Mouse (Mus musculus): ENCODE data around the gene Rflna. TPM values are rescaled to one million over a fixed set of nuclear protein-coding genes. Genes with fewer than 3 reads are reported as not detected.

Gene Rflna
- polyA plus RNA-seq, 1 experiment from 2014 or later = 7.0 TPM

- peaks cover 90% of the 10 kb centered on the region for H3K36me3 ChIP-seq
These were observed 37.1 kb downstream of the Rflna start for GRCm38 (mm10) chr5:125040128-125040584.

GRCm38 (mm10) chr5:125041578-125041977, 38.6 kb downstream of the Rflna start:
- 90% methylated on average over 9 of the region's 9 CpGs for WGBS
- peaks cover 89% of the 10 kb centered on the region for H3K36me3 ChIP-seq

More at GRCm38 (mm10) chr5:125040128-125040584, 37.1 kb downstream of the Rflna start:
- 53% methylated on average over 5 of the region's 5 CpGs for WGBS
- peaks cover 37% of the 10 kb centered on the region for H3K4me1 ChIP-seq (replicated peaks)
- peak overlapping the region; percentile 13; the same call in 1 of the 2 replicates for H3K27ac ChIP-seq (replicated peaks)
- no peaks in the 10 kb centered on the region for H3K27me3 ChIP-seq
- no peak overlapping the region for H3K9ac ChIP-seq
- ATAC-seq (ENCODE audit: low read depth) = no peak
- H3K4me3 ChIP-seq = no peak overlapping the region
- no peak overlapping the region for H3K4me2 ChIP-seq
- H3K9me3 ChIP-seq = no peaks in the 10 kb centered on the region

GRCm38 (mm10) chr5:125043448-125043847, 40.4 kb downstream of the Rflna start:
- 80% methylated on average over 6 of the region's 6 CpGs for WGBS
- H3K36me3 ChIP-seq = peaks cover 89% of the 10 kb centered on the region
- H3K4me1 ChIP-seq (replicated peaks) = peaks cover 58% of the 10 kb centered on the region
- H3K4me2 ChIP-seq = no peak overlapping the region
- no peaks in the 10 kb centered on the region for H3K27me3 ChIP-seq
- ATAC-seq (ENCODE audit: low read depth) = no peak
- peak overlapping the region; percentile 28; the same call in 1 of the 2 replicates for H3K27ac ChIP-seq (replicated peaks)
- H3K9ac ChIP-seq = 0 out of 2 replicates have a peak overlapping the region, but pooled peaks have one; percentile 26
- H3K4me3 ChIP-seq = no peak overlapping the region
- no peaks in the 10 kb centered on the region for H3K9me3 ChIP-seq

More at GRCm38 (mm10) chr5:125041578-125041977, 38.6 kb downstream of the Rflna start:
- H3K4me1 ChIP-seq (replicated peaks) = peaks cover 50% of the 10 kb centered on the region
- H3K27me3 ChIP-seq = no peaks in the 10 kb centered on the region
- no peaks in the 10 kb centered on the region for H3K9me3 ChIP-seq
- no peak overlapping the region for H3K4me3 ChIP-seq
- H3K9ac ChIP-seq = no peak overlapping the region
- no peak for ATAC-seq (ENCODE audit: low read depth)
- H3K27ac ChIP-seq (replicated peaks) = no peak overlapping the region
- no peak overlapping the region for H3K4me2 ChIP-seq

- no peaks in the 10 kb centered on the region for H3K27me3 ChIP-seq
- H3K36me3 ChIP-seq = peaks cover 89% of the 10 kb centered on the region
- H3K9me3 ChIP-seq = no peaks in the 10 kb centered on the region
- H3K4me1 ChIP-seq (replicated peaks) = peaks cover 56% of the 10 kb centered on the region
- no peak overlapping the region for H3K9ac ChIP-seq
- H3K4me3 ChIP-seq = no peak overlapping the region
- H3K27ac ChIP-seq (replicated peaks) = peak overlapping the region; percentile 28
- no peak for ATAC-seq (ENCODE audit: low read depth)
- WGBS = 9% methylated on average over 5 of the region's 5 CpGs
- H3K4me2 ChIP-seq = no peak overlapping the region
These were observed 42.2 kb downstream of the Rflna start for GRCm38 (mm10) chr5:125045202-125045601.

- Histone ChIP-seq H3K27ac (replicated peaks) (peak overlapping the region; percentile 46; the same call in 1 of the 2 replicates), H3K4me1 (replicated peaks) (peaks cover 48% of the 10 kb centered on the region), H3K4me2 (no peak overlapping the region), H3K4me3 (no peak overlapping the region), H3K9ac (no peak overlapping the region), H3K27me3 (no peaks in the 10 kb centered on the region), H3K9me3 (no peaks in the 10 kb centered on the region), H3K36me3 (peaks cover 90% of the 10 kb centered on the region)
- WGBS = 66% methylated on average over 5 of the region's 5 CpGs
- ATAC-seq (ENCODE audit: low read depth) = no peak
These were observed 43.4 kb downstream of the Rflna start for GRCm38 (mm10) chr5:125046436-125046835.

GRCm38 (mm10) chr5:125049481-125049880, 46.5 kb downstream of the Rflna start:
- Histone ChIP-seq H3K27me3 (no peaks in the 10 kb centered on the region), H3K4me3 (no peak overlapping the region), H3K4me1 (replicated peaks) (peaks cover 47% of the 10 kb centered on the region), H3K9me3 (no peaks in the 10 kb centered on the region), H3K9ac (no peak overlapping the region), H3K36me3 (peaks cover 78% of the 10 kb centered on the region), H3K27ac (replicated peaks) (no peak overlapping the region), H3K4me2 (no peak overlapping the region)
- WGBS = 91% methylated on average over 4 of the region's 4 CpGs
- no peak for ATAC-seq (ENCODE audit: low read depth)

- Histone ChIP-seq H3K4me3 (no peak overlapping the region), H3K9ac (no peak overlapping the region), H3K27me3 (no peaks in the 10 kb centered on the region), H3K36me3 (peaks cover 62% of the 10 kb centered on the region), H3K9me3 (no peaks in the 10 kb centered on the region), H3K4me2 (no peak overlapping the region), H3K4me1 (replicated peaks) (peaks cover 50% of the 10 kb centered on the region), H3K27ac (replicated peaks) (0 out of 2 replicates have a peak overlapping the region, but pooled peaks have one; percentile 10)
- ATAC-seq (ENCODE audit: low read depth) = no peak
- WGBS = 86% methylated on average over 10 of the region's 10 CpGs
These were observed 49.2 kb downstream of the Rflna start for GRCm38 (mm10) chr5:125052237-125052602.

- peaks cover 55% of the 10 kb centered on the region for H3K4me1 ChIP-seq (replicated peaks)
- peak overlapping the region; percentile 10; the same call in 1 of the 2 replicates for H3K27ac ChIP-seq (replicated peaks)
- WGBS = 74% methylated on average over 23 of the region's 23 CpGs
- peaks cover 55% of the 10 kb centered on the region for H3K36me3 ChIP-seq
- H3K9ac ChIP-seq = 0 out of 2 replicates have a peak overlapping the region, but pooled peaks have one; percentile 36
- H3K4me3 ChIP-seq = no peak overlapping the region
- no peak for ATAC-seq (ENCODE audit: low read depth)
- H3K9me3 ChIP-seq = no peaks in the 10 kb centered on the region
- H3K27me3 ChIP-seq = no peaks in the 10 kb centered on the region
- no peak overlapping the region for H3K4me2 ChIP-seq
These were observed 49.8 kb downstream of the Rflna start for GRCm38 (mm10) chr5:125052603-125053488.

- Histone ChIP-seq H3K27me3 (no peaks in the 10 kb centered on the region), H3K4me3 (no peak overlapping the region), H3K9me3 (no peaks in the 10 kb centered on the region), H3K9ac (0 out of 2 replicates have a peak overlapping the region, but pooled peaks have one; percentile 36), H3K36me3 (peaks cover 47% of the 10 kb centered on the region), H3K4me1 (replicated peaks) (peaks cover 63% of the 10 kb centered on the region), H3K4me2 (no peak overlapping the region), H3K27ac (replicated peaks) (no peak overlapping the region)
- no peak for ATAC-seq (ENCODE audit: low read depth)
- 94% methylated on average over 7 of the region's 7 CpGs for WGBS
These were observed 50.6 kb downstream of the Rflna start for GRCm38 (mm10) chr5:125053661-125054060.

- 36% methylated on average over 8 of the region's 8 CpGs for WGBS
- no peaks in the 10 kb centered on the region for H3K9me3 ChIP-seq
- H3K4me2 ChIP-seq = peak overlapping the region; percentile 59
- no peaks in the 10 kb centered on the region for H3K27me3 ChIP-seq
- peaks cover 85% of the 10 kb centered on the region for H3K4me1 ChIP-seq (replicated peaks)
- ATAC-seq (ENCODE audit: low read depth) = no peak
- peak overlapping the region; percentile 72; the same call in 1 of the 2 replicates for H3K9ac ChIP-seq
- peaks cover 28% of the 10 kb centered on the region for H3K36me3 ChIP-seq
- peak overlapping the region; percentile 86; the same call in 1 of the 2 replicates for H3K27ac ChIP-seq (replicated peaks)
- H3K4me3 ChIP-seq = 0 out of 2 replicates have a peak overlapping the region, but pooled peaks have one; percentile 1
These were observed 52.9 kb downstream of the Rflna start for GRCm38 (mm10) chr5:125055901-125056300.

GRCm38 (mm10) chr5:125056331-125056695, 53.3 kb downstream of the Rflna start:
- peaks cover 87% of the 10 kb centered on the region for H3K4me1 ChIP-seq (replicated peaks)
- H3K9me3 ChIP-seq = no peaks in the 10 kb centered on the region
- peaks cover 24% of the 10 kb centered on the region for H3K36me3 ChIP-seq
- ATAC-seq (ENCODE audit: low read depth) = no peak
- H3K4me3 ChIP-seq = 0 out of 2 replicates have a peak overlapping the region, but pooled peaks have one; percentile 1
- peak overlapping the region; percentile 59 for H3K4me2 ChIP-seq
- H3K27ac ChIP-seq (replicated peaks) = peak overlapping the region; percentile 86
- 5% methylated on average over 6 of the region's 6 CpGs for WGBS
- H3K27me3 ChIP-seq = no peaks in the 10 kb centered on the region
- peak overlapping the region; percentile 72; the same call in 1 of the 2 replicates for H3K9ac ChIP-seq

Data from neural tube, embryonic 13.5 days (tissue).